Mouse (Mus musculus) kidney, postnatal 14 days (tissue): Measurements from ENCODE around the gene Zzz3.

Source experiments
- DNase-seq: peaks from one replicate; pipeline ENCODE4 v3.0.0; 2022; ENCODE audit warnings: mixed read lengths

Gene Zzz3

DNA sequence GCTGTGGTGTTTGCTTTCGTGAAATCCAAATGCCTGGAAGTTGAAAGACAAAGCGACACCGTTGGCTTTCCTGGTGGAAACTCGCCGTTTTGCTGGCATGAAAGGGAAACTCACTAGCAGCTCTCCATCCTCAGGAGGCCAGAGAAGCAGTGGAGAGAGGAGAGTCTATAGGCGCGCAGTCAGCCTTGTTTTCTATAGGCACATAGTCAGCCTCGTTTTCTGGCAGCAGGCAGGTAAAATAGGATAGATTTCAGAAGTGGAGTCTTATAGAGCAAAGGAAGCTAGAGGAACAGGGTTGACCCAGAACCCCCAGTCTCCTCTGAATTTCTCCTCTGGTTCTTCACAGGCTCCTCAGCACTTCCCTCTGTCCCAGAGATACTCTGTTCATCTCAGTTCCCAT is 72.8 kb downstream of the Zzz3 start:
- DNase-seq, result no peak

DNA sequence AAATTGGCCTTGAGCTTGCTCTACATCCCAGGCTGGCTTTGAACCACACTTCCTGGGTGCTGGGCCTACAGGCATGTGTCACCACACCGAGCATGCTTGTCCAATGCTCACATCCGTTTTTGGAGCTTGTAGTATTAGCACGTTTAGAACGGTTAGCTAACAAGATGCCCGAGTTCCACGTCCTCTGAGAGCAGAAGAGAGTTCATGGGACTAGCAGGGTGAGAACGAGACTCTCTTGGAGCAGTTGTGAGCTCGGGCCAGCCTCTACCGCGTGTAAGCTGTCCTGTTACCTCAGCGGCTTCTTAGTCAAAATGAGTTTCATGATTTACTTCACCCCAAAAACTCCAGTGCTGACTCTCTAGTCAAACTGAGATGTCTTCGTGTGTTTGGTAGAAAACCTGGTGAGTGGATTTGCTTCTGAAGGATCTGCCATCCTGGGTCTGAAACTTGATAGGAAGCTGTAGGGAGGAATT is 73.3 kb downstream of the Zzz3 start:
- no peak for DNase-seq

DNA sequence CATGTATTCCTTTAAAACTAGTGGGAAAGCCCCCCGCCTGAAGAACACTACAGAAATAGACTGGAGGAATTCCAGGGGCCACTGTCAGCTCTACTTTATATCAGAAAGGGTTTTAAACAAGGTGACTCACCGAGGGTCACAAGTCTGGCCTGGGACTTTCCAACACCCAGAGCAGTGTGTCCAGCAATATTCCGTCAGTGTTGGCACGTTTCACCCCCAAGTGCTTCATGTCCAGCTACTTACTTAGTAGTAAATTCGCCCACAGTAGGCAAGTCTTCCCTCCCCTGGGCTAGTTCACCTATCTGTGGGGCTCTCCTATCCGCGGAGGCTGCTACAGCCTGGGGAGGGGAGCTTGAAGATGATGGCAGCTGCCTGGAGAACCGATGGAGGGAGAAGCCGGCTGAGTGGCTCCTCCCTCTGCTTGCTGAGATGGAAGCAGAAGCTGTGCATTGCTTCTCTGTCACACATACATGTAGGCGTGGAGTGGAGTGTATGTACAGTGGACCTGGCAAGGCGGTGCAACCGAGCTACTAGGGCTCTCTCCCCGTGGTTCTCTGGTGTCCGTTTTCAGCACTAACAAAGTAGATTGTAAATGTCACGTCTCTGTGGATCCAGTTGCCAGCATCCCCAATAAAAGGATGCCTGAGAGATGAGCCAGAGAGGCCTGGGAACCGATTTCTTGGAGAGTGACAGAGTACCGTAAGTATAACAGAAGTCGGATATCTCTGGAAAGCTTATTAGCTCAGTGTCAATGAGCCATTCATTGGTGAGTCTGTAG is 74.3 kb downstream of the Zzz3 start:
- DNase-seq, result no peak

DNA sequence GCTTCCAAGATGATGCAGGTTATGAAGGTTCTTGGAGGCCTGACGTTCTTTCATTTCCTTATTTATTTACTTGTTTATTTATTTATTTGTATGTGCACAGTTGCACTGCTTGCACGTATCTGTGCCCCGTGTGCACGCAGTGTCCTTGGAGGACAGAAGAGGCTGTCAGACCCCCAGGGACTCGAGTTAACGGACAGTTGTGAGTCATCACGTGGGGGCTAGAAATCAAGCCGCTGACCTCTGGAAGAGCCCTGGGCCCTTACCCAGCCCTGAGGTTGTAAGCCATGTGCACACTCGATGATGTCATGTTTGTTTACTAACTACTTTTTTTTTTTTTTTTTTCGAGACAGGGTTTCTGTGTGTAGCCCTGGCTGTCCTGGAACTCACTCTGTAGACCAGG is 75.1 kb downstream of the Zzz3 start:
- no peak for DNase-seq

DNA sequence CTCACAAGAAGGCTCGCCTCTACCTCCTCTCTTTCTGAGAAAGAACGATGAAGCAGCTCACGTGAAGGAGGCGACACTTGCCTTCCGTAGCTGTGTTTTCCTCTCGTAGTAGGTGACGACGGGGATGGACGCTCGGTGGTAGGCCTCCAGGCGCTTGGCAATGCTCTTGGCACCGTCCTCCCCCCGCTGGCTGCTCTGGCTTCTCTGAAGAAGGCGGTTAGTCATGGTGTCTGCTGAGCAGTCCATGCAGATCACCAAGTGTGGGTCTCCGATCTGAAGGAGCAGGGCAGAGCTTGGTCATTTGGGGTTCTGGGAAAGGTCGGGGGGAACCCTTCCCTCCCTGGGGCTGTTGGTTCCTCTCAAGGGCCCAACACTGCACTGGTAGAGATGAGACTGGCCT is 77.4 kb downstream of the Zzz3 start:
- no peak for DNase-seq

DNA sequence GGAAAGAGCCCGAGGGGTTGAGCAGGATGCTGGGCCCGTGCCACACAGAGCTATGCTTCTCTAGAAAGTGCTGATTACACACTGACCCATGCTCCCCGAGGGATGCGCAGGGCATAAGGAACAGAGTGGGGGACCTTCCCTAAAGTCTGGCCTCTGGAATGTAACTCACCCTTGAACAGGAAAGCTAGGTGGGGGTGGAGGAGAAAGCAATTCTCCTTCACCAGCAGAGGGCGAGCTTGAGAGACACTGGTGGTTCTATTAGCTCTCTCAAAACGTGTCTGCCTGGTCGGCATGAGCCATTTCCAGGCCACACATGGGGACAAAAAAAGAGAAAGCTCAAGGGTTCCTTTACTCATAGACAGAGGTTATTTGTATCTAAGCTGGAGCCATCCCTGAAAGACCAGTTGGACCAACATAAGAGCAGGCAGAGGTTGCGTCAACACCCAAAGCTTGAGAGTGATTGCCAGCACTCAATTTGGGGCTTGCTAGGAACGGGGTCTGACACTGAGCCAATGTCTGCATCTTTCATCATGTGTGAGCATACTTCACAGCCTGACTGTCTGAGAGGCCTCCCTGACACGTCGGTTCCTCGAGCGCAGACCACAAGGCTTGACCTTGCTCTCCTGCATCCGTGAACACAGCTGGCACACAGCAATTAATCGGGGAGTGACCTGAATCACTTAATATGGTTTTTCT is 79.5 kb downstream of the Zzz3 start:
- peak; percentile 65 for DNase-seq

DNA sequence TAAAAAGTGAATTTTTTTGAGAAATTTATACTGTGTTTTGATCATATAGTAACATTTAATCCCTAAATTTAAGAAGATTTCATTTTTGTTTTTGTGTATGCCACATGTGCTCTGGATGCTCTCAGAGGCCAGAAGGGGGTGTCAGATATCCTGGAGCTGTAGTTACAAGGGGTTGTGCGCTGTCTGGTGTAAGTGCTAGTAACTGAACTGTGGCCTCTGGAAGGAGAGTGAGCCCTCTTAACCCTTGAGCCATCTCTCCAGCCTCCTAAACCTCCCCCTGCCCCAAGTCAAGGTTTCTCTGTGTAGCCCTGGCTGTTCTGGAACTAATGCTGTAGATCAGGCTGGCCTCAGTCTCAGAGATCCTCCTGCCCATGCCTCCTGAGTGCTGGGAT is 80.0 kb downstream of the Zzz3 start:
- DNase-seq, result no peak

DNA sequence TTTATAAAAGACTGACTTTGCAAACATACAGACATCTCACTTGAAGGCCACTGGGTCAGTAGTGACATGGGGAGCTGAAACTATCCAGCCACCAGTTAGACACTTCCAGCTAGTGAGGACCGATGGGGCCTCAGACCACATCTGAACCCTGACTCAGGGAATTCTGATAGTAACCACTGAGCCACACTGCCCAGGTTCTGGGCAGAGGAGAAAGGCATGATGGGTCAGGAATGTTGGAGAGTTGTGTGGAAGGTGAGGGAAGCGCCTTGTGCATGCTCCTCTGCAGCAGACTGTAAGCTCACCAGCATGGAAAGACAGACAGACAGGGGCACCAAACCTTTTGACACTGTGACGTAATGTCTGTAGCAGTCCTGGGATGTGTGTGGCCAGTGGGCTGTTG is 80.6 kb downstream of the Zzz3 start:
- no peak for DNase-seq

DNA sequence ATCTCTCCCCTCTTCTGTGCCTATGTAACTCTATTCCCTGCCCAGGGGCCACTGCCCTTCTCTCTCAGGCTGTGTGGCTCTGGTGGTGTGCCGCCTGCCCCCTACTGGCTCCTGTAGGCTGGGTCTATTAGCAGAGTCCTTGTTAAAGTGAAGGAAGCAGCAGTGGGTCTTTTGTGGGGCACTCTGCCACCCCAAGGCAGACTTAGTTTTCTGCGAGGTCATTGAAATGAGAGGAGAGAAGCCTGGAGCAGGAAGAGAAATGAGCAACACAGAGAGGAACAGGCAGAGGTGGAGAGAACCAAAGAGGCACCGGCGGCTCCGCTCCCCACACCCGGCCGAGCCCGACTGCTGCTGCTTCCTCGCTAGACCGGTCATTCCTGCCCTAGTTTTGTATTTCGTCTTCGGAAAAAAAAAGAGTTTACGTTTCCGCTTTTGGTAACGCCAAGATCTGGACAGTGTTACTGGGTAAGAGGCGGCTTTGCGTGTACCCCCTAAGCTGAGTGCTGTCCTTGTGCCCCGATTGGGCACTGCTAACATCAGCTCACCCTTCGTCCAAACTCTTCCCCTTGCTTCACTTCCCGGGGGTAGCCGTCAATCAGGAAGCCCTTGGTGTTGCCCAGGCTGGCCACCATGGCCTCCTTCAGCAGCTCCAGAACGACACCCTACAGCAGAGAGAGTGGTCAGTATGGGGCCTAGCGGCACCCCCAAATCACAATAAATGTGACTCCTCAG is 82.7 kb downstream of the Zzz3 start:
- peak; percentile 79 for DNase-seq

DNA sequence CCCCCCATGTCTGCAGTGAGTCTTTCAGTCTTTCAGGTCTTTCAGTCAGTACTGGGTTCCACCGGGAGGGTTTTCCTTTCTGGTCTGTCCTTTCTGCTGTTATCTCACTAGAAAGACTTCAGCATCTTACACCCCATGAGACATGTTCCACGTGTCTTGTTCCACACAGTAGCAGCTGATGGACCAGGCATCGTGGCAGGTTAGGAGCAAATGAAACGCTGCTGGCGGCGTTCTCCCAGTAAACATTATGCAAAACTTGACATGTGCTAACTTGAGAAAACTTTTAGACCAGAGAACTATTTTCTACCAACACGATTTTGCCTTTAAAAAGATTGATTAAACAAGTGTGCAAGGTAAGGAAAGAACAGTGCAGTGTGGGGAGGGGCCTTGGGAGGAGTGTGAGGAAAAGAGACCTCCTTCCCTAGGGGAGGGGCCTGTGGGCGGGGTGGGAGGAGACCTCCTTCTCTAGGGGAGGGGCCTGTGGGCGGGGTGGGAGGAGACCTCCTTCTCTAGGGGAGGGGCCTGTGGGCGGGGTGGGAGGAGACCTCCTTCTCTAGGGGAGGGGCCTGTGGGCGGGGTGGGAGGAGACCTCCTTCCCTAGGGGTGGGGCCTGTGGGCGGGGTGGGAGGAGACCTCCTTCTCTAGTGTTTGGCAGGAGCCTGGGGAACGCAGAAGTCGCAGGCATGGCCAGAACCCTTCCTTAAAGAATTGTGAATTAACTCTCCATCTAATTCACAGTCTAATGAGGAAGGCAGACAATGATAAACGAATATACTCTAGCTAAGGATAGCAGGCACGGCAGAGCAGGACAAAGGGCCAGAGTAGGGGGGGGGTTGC is 83.5 kb downstream of the Zzz3 start:
- DNase-seq, result peak; percentile 67

DNA sequence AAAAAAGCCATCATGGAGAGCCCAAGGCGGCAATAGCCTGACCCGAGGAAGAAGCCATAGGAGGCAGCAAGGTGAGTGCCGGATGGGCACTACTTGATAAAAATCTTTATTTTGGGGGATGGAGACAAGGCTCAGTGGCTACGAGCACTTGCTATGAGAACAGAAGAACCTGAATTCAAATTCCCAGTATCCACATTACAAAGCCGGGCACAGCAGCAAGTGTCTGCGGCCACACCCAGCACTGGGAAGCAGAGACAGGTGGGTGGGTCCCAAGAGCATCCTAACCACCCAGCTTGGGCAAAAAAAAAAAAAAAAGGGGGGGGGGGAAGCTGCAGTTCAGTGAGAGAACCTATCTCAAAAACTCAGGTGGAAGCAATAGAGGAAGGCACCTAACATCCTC is 85.1 kb downstream of the Zzz3 start:
- no peak for DNase-seq

DNA sequence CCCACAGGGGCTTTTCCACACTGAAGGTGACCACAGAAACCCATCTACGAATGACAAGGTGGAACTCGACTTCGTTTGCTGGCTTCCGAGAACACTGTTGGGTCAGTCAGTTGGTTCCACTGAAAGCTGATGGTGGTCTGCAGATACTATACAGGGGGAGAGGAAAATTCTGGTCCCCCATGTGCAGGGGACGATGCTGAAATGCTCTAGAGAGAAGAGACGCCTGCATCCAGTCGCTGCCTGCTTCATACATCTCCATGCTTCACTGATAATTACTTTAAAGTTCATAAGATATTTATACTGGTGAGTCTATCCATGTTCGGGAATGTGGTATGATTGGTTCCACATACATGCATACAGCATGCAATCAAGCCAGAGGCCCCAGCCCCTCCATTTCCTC is 86.9 kb downstream of the Zzz3 start:
- no peak for DNase-seq

DNA sequence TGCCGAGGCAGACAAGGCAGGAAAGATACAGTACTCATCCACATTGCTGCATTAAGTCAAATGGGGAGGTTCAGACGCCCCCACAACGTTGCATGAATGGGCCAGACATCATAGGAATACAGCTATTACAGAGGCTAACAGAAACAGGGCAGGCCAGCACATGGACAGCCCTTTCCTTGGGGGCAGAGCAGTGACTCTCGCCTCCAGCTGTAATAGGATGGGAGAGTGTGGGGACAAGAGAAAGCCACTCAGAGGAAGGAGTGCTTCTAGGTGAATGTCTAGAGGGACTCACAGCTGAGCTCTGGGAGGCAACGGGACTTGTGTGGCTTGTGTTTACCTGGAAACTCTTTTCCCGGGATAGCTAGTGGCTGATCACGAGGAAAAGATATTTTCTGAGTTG is 88.5 kb downstream of the Zzz3 start:
- DNase-seq, result no peak

DNA sequence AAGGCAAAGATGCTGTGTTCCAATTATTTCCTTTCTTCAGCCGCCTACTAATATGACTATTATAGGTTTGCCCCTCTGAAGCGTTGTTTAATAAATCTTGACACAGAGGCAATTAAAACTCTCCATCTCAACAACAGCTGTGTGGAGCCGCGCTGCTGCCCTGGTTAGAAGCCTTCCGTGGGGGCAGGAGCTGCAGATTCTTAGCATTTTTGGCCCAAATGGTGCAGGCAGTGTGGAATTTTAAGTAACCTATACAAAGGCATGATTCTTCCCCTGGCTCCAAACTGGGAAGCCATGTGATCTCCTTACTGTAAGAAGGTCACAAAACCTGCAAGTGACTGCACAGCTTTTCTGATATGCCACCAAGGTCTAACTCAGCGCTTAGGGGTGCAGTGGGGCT is 88.9 kb downstream of the Zzz3 start:
- peak; percentile 40 for DNase-seq

DNA sequence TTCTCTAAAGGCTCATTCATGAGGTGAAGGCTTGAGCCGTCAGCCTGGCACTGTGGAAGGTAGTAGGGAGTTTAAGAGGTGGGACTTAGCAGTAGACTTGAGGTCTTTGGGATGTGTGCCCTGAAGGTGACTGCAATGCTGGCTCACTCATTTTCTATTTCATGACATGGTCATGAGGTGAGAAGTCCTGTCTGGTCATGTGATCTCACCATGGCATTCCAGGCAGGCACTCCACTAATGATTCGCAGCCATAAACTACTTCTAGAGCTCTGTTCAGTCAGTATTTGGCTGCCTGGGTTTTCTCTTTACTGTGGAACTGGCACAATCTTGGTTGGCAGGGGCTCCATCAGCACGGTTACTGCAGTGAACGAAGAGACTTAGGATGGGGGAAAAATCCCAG is 93.7 kb downstream of the Zzz3 start:
- no peak for DNase-seq

DNA sequence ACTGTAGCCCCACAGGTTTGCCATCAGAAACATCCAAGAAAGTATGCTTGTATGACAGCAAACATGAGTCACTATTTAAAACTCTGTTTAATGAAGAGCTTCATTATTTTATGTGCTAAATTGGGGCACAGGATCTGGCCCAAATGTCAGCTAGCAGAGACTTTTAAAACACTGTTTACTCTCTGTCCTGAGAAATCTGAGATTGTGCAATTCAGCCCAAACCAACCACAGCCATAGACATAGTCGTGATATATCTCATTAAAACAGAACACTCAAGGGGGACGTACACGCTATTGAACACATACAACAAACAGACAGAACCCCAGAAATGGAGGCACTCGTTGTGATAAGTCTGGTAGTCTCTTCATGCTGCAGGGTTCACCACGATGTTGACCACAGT is 95.2 kb downstream of the Zzz3 start:
- no peak for DNase-seq

DNA sequence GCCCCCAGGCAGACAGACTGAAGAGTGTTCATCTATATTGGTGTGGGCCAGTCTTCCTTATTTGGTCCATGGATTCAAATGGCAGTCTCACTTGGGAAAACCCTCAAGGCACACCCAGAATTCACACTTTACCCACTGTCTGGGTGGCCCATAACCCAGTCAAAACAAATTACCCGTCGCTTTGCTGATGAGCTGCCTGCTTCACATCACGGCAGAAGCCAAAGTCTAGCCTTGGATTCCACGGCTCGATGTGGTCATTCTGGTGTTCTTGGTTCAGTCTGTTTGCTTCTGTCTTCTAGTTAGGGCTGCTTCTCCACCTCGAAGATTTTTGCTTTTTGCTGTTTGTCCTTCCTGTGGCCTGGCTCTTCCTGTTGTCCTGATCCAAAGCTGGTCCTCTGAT is 97.0 kb downstream of the Zzz3 start:
- DNase-seq, result no peak

DNA sequence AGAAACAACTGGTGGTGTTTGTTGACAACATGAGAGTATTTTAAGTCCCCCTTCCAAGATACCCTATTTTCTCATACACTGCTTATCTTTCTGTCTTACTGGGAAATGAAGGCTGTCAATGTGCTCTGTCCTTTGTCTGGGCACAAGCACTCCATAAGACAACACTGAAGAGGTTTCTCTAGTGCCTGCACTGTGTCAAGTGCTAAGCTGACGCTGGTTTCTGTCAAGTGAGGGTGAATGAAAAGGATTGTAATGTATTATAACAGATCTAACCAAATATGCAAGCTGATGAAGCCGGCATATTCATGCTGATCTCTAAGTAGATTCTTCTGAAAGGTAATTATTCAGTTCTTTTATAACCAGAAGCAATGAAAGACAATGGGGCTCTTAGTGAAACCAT is 98.5 kb downstream of the Zzz3 start:
- DNase-seq, result no peak

DNA sequence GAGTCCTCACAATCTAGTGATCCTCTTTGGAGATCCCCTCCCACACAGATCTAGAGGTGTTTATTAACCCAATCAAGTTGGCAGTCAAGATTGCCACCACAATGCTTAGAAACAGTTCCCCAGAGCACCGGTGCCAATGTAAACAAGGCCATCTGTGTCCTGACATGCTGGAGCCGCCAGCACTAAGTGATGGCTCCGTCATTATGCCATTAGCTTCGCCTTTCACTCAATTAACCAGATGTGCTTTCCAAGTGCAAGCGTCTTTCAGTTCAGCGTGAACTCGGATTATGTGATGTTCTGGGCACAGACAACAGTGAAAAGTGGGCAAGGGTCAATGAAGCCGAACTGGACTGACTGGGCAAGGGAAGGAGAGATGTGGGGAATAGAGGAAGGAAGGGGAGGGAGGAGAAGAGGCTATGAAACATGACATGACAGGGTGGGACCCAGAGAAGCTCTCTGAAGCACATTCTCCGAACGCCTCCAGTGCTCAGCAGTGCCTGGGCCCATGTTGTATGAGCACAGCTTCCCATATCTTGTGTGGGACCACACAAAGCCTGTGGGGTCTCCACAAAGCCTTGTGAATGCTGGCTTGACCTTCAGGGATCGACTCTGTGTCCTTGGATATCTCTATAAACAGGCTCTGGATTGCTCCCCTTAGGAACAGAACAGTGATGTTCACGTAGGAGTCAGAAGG is 99.5 kb downstream of the Zzz3 start:
- DNase-seq, result no peak

DNA sequence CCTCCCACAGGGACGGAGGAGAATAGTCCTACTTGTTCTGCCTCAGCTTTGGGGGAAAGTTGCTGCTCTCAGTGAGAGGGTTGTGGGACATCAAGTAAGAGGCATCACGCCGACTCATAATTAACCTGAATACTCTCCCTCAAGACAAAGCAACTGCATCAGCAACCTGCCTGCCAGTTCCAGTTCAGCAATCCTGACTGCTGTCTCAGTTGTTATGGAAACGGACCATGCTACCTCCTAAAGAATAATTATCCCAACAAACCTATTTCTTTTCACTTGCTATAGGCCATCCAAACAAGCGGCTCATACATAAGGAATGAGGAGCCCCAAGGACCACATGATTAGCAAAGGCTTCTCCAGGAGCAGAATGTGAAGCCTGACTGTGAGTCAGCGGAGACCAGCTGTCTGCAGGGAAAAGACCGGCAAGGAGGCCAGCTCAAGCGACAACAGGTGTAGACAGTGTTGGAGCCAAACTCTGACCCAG is 100.2 kb downstream of the Zzz3 start:
- DNase-seq, result no peak

DNA sequence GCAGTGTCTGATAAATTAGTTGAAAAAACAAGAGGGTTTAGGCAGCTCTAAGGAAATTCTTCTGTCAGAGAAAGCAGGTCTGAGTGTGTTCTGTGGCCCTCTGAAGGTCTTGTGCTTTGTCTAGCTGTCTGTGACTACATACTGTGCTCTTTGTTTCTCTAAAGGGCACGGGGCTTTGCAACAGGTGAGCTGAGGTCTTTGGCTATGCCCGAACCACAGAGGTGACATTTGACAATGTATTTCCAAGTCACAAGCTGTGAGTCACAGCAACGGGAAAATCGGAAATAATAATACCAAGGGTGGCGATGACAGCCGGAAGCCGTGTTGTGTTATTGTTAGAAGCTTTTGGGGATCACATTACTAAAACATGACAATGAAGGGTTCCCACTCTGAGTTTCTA is 101.8 kb downstream of the Zzz3 start:
- DNase-seq, result no peak

DNA sequence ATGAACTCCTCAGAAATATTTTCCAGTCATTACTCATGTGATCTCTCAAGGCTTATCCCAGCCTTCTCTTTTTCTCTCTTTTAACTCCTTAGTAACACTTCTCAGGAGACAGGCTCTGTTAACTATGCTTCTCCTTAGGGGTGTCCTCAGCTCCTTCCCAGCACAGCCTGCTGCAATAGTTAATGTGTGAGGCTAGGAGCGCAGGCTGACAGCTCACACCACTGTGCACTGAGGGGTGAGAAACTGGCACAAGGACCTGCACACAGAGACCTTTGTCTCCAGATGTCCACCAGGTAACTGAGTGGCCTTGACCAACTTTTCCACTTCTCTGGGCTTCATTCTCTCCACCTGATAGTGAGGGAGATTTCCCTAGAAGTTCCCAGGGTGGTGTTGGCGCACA is 102.6 kb downstream of the Zzz3 start:
- DNase-seq, result no peak
